Mouse (Mus musculus) frontal cortex, postnatal 36 days (tissue): ENCODE measurements around the gene Cldn3.

Source experiments
- DNase-seq, 2 experiments: peaks; one replicate each; pipeline ENCODE4 v3.0.0; 2022; ENCODE audit warnings: low spot score in 2 of 2

Cldn3 gene

DNA sequence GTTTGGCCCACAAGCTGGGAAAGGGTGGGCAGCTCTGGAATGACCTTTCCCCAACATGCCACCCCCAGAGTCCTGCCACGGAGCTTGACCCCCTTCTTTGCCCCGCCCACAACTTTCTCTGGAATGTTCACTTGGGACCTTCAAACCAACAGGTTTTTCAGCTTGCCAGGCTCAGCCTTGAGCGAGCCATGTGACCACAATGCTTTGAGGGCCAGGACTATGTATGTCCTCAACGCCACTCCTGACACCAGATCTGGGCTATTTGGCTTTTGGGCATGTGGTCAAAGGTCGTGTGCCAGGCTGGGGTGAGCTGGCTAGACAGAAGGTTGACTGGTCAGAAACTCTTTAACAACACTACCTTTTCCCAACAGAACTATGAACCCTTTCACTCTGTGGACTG is 16.1 kb downstream of the Cldn3 start:
- DNase-seq = no peak

DNA sequence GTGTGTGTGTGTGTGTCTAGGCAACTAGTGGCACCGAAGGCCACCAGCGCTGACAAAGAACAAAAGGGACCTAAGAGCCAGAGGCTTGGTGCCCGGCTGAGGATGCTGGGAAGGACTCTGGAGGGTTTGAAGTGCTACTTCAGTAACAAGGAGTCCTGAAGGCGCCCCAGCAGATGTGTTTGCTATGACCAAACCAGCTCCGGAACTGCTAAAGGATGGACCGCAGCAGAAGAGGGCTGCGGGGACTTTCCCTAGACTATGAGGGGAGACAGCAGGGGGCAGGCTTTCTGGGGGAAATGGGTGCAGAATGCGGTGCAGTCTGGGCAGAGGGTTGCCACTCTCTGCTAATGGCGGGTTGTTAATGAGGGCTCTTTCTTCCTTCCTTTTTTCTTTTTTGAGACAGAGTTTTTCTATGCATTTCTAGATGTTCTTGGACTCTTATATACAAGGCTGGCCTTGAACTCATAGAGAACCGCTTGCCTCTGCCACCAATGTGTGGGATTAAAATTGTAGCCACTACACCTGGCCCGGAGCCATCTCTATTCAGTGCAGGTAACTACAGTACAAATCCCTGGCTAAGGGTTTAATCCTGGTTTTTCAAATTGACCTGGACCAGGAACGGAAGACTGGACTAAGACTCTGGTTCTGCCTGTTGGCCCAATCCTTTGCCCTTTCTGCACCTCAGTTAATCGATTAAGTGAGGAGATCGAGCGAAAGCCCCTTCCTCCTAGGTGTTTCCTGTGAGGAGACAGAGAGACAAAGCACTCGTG is 22.0 kb downstream of the Cldn3 start:
- no peak for DNase-seq

DNA sequence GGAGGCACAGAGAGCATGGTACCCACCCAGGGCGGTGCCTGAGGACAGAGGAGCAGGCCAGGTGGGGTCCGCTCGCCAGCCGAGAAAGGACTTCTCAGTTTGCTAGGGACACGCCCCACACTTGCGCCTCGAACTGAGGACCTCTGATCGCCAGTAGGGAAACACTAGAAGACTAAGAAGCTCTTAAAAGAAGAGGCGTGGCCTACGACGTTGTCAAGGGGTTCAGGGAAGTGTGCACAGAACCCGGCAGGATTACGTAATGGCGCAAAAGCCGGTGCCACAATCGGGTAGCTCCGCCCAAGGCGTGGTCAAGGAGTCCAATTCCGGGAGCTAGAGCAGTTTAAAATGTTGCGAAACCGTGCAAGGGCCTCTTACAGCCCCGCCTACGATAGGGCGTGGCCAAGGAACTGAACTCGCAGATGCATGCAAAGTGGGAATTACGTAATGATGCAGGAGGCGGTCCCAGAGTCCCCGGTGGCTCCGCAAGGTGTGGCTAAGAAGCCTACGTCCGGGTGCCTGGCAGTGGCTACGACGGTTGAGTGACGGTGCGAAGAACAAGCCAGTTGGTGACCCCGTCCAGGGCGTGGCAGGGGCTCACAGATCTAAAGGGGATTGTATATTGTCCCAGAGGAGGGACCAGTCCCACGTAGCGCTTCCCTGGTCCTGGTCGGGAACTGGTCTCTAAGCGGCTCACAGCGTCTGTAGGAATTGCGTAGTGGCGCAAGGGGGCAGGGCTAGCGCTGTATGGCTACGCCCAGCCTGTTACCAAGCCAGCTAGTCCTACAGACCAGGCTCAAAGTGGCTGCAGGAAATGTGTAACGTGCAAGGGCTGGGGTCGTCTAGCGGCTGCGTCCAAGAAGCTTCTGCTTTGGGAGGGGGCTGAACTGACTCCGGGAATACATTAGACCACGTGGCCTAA is 22.9 kb downstream of the Cldn3 start, which contains the start of gene Abhd11:
Abhd11 (plus strand) TSS at position 482 of the 919 bp plus-strand sequence.
- DNase-seq = peak; percentile 92 to 99

DNA sequence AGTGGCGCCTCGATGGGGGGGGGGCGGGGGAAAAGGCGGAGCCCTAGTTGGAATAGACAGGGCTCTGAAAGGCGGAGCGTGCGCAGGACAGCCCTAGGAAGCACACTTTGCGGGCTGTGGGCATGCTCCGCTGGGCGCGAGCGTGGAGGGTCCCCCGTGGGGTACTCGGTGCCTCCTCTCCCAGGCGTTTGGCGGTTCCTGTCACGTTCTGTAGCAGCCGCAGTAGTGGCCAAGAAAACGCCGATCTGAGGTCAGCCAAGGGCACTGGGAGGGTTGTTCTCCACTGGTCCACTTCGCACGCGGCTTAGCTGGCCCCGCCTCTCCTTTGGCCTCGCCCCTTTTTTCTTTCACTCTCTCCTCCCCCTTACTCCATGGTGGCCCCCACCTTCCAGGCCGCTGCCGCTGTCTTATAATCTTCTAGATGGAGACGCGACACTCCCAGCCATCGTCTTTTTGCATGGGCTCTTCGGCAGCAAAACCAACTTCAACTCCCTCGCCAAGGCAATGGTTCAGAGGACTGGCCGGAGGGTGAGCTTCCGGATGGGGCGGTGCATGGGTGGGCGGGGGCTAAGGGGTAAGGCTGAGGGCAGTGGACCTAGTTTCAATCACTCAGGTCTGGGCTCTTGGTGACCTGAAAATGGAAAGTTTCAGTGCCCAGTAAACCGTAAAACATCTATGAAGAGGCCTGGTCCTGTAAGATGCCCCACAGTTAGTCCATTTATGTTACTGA is 23.7 kb downstream of the Cldn3 start:
- DNase-seq = peak; percentile 91 to 92

DNA sequence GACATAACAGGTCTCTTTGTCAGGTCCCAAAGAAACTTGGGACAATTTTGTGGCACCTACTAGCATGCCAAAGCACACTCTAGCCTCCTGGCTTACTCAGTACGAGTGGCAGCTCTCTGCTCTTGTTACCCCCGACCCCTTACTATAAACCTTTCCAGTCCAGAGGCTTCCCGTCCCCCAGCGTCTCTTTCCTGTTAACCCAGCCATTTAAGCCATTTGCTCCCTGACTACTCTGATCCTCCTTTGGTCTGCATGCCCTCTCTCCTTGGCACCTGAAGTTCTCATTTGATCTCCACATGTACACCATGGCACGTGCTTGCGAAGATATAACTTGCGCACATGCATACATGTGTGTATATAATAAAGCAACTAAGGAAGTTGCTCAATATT is 24.3 kb downstream of the Cldn3 start:
- DNase-seq = no peak

DNA sequence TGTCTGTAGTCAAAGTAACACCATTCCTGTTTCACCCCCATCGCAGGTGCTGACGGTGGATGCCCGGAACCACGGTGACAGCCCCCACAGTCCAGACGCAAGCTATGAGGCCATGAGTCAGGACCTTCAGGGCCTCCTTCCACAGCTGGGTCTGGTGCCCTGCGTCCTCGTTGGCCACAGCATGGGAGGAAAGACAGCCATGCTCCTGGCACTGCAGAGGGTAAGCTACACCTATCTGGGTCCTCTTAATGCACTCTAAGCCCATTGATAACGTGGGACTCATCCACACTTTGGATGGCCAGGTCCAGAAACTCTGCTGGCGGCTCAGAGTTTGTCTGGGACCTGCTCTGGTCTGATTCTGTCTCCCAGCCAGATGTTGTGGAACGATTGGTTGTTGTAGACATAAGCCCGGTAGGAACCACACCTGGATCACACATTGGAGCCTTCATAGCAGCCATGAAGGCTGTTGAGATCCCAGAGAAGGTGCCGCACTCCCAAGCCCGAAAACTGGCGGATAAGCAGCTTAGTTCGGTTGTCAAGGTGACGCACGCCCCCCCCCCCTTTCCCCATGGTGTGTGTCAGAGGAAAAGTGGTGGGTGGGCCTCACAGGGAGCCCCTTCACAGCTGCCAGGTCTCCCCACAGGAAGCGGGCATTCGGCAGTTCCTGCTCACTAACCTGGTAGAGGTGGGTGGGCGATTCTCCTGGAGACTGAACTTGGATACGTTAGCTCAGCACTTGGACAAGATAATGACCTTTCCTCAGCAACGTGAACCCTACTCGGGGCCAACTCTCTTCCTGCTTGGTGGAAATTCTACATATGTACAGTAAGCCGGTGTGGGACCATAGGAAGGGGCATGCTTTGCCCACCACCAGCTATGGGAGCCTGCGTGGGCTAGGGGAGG is 25.1 kb downstream of the Cldn3 start:
- DNase-seq = no peak

DNA sequence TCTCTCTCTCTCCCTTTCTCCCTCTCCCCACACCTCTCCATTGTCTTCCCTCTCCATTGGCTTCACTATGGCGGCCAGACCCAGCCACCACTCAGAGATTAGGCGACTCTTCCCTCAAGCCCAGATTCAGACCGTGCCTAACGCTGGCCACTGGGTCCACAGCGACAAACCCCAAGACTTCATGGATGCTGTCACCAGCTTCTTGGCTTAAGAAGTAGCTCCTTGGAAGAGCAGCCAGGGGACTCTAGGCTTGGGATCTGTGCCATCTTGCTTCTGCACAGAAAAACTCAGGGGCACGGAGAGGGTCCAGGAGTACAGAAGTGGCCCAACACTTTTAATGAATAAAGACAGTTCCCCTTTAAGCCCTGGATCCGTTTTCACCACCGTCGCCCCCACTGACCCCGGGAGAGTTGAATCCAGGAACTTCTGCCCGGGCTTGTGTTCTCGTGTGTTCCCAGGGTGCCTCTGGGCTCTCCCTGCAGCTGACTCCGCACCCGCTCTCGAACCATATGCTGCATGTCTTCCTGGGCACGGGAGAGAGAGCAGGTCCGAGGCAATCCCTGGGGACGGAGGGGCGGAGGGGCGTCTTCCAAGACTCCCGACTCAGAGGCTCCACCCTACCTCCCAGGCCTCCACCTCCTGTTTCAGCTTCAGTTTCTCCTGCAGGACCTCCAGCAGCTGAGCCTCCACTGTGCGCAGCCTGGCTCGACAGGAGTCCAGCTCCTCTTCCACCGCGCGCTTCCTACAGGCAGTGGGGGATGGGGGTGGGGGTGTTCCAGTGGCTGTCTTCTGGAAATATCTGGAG is 26.0 kb downstream of the Cldn3 start:
- DNase-seq = no peak

DNA sequence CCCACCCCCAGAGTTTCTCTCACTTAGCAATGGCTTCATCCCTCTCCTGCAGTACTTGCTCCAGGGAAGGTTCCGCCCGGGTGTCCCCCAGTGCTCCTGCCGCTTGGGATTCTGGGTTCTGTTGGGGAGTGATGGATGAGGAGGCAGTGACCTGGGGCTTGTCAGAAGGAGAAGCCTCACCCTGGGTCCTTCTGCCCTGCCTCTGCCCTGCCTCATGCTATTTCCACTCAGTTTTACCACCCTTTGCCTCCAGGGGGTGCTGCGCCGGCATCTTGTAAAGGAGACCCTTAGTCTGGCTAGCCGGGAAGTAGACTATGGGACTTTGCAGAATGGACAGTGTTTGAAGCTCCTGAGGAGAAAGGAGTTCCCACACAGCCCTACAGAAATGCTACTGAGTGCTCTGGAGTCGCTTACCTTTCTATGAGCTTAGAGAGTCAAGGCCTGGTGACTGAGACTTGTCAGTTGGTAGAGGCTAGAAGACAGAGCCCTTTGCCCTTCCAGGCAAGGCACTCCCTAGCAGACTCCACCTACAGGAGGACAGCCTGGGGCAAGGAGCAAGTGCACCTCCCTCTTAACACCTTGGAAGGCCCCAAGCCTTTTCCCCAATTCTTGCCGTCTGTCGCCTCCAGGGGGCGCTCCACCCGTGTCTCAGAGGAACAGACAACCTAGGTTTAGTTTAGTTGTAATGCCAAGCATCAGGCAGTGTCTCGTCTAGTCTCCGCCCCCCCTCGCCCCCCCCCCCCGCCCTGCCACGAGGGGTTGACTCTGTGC is 26.8 kb downstream of the Cldn3 start:
- peak; percentile 74 to 81 for DNase-seq

DNA sequence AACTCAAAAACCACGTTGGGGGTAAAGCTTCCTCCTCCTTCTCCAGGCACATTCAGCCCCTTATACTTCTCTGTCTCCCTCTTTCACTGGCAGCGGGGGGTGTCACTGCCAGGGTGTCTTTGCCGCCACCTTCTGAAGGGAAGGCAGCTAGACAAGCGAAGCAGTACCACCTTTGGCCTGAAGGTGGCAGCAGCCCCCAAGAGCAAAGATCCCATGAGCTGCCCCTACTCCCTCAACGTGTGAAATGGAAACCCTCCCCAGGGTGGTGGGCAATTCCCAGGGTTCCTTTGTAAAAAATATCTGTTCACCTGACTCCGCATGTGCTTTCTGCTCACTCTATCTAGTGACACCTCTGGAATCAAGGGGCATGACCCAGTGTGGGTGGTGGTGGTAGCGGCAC is 29.5 kb downstream of the Cldn3 start:
- DNase-seq = peak; percentile 92 to 93

DNA sequence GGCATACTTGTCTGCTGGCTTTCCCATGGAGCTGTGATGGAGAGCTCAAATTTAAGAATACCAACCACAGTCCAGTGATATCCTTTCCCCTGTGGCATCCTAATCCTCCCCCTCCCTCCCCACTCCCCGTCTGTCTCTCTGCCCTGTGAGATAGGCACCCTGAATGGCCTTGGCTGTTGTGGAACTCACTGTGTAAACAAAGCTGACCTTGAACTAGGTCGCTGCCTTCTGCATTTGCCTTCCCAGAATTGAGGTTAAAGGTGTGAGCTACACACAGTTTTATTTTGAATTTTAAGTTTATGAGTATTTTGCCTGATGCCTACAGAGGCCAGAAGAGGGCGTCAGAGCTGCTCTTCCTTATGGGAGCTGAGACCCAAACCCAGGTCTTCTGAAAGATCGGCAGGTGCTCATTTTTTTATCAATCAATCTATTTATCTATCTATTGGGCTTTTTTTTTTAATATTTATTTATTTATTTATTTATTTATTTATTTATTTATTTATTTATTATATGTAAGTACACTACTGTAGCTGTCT is 30.3 kb downstream of the Cldn3 start:
- DNase-seq = no peak

DNA sequence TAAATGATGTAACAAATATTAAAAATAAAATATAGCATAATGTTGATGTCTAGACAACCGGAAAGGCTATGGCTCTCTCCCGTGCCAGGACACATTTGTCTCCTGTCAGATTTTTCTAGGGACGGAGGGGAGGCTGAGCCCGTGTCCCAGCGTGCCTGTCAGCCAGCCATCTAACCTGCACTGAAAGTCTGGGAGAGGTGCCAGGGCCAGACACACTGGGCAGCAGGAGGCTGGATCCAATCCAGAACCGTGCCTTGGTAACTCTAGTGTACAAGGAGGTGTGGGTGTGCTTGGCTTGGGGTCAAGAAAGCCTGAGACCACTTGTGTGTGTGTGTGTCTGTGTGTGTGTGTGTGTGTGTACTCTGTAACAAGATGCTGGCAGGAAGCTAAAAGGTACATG is 35.8 kb downstream of the Cldn3 start:
- DNase-seq = no peak

DNA sequence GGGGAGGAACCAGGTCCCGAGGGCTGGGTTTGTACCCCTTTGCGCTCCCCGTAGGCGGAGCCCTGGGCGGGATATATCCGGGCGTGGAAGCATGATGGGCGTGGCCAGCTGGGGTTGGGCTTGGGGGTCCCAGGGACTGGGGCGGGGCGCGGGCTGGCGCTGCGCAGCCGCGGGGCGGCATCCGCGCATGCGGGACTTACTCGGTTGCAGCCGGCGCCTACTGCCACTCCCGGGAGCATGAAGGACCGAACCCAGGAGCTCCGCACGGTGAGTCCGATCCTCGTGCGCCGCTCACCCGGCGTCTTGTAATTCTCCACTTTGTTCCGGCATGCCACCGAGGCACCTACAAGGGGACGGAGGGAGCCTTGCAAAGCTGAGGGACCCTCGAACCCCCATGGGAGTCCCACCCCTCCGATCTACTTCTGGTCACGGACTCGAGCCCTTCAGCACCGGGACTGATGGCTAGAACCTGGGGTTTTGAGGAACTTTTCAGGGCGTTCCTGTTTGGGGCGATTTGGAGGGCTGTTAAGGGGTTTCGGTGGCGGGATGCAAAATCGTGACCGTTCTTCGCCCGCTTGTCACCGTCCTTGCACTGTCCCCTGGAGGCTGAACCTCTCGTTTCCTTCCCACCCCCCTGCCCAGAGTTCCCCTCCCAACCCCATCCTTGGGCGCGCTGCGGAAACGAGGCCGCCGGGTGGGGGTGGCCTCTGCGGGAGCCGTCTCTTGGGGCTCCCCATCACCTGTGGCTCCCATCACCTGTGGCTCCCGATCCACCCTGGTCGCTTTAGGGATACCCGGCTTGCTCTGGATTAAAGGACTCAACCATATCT is 37.5 kb downstream of the Cldn3 start, which contains the start of gene Stx1a:
Stx1a (plus strand) TSS at position 139 of the 830 bp plus-strand sequence.
- peak; percentile 88 to 91 for DNase-seq

DNA sequence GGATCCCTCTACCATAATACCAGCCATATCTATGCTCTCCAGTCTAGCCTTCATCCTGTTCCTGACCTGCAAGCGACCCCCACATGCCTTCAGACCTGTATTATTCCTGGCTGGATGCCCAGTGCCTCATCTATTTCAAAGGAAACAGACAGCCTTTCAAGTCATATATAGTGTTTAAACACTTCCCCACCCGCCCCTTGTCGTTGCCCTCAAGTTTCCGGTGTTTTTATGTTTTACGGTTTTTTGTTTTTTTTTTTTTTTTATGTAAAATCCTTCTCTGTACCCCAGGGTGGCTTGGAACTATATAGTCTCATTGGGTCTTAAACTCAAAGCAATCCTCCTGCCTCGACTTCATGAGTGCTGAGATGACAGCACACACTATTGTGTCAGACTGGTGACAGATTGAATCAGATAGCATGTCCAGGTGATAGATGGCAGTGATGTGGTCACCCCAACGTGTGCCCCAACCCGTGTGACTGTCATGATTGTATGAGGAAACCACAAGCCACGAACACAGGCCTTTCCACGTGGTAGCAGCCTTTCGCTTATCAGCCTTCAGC is 38.7 kb downstream of the Cldn3 start:
- DNase-seq = no peak

DNA sequence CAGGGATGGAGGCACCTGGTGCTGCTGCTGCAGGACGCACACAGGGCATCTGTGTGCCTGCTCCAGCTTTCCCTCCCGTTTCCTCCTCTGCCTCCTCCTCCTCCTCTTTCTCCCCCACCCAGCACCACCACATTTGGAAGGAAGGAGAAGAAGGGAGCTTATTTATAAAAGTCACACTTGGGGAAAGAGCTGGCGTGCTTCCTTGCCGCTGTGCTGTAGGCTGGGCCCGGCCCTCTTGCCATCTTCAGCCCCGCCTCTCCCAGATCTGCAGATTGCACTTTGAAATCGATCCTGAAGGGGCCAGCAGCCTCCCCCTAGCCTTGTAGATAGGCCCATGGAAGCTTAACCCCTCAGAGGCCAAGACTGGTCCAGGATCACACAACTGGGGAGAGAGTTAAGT is 39.9 kb downstream of the Cldn3 start:
- peak; percentile 67 to 84 for DNase-seq

DNA sequence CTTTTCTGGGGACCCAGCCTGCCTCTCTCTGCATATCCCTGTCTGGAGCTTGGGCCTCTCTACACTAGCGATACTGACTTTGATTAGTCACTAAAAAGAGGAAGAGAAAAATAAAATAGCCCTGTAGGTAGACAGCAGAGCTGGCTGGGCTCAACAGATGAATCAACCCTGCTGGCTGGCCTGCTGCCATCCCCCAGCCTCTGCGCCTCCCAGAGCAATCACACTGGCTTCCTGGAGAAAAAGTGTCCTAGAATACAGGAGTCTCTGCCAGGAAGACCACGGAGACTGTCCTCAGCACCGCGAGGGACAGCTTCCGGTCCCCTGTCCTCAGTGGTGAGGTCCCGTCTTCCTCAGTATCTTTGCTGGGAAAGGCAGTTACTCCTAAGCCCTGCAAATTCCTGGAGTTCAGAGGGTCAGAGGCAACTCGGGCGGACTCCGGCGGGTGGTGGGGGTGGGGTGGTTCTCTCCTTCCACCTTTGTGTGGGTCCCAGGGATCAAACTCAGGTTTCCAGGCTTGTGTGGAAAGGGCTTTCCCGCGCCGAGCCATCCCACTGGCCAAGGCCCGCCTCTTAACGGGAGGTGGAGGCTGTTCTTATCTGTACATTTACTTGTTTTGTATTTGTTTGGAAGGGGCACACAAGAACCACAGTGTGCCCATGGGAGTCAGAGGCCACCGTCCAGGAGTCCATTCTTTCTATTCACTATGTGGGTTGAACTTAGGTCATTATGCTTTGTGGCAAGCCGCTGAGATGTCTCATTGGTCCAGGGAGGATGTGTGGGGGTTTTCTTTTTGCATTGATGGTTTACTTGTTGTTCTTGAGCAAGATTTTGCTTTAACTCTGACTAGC is 43.2 kb downstream of the Cldn3 start:
- peak; percentile 74 to 76 for DNase-seq

DNA sequence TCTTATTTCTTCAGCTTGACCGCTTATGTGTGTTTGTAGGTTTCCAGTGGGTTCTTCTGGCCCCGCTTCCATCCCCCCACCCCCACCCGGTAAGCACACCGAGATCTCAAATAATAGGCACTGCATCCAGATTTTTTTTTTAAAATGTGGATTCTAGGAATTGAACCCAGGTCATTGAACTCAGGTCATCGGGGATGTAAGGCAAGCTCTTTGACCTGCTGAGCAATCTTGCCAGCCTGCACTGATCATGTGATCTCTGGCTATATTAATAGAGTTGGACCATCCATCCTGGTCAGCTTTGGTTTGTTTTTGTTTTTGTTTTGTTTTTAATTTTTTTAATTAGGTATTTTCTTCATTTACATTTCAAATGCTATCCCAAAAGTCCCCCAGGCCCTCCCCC is 46.6 kb downstream of the Cldn3 start:
- no peak for DNase-seq

DNA sequence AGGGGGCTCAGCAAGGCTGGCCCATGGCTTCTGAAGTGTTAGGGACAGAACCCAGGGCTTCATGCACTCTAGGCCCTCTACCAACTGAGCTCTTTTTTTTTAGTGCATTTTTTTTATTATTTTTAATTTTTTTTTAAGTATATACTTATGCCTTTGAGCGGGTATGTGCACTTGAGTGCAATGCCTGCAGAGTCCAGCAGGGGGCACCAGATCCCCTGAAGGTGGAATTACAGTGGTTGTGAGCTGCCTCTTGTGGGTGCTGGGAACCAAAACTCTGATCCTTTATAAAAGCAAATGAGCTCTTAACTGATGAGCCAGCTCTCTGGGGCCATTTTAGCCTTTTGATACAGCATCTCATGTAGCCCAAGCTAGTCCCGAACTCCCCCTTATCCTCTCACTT is 48.6 kb downstream of the Cldn3 start:
- no peak for DNase-seq
